Mouse (Mus musculus) MEL (cell line): ENCODE data around the gene Creb5.

Source experiments
- CHD2 ChIP-seq: IDR thresholded peaks from 2 replicates; pipeline ENCODE4 v1.6.1; 2011; ENCODE audit warnings: low read length, improper control_type of control experiment
- CTCF ChIP-seq, 3 experiments: IDR thresholded peaks in 2 of 3; conservative IDR thresholded peaks in 1 of 3; 2 replicates each; pipeline ENCODE4 v1.5.1; 2011 to 2012; ENCODE audit warnings: low read length in 3 of 3, low read depth in 2 of 3, mild to moderate bottlenecking in 2 of 3, improper control_type of control experiment in 1 of 3, inconsistent platforms in 1 of 3, mixed read lengths in 1 of 3, moderate library complexity in 1 of 3; ENCODE audit not compliant: control insufficient read depth in 1 of 3, insufficient read depth in 1 of 3, poor library complexity in 1 of 3, severe bottlenecking in 1 of 3
- EP300 ChIP-seq, 2 experiments: IDR thresholded peaks; 2 replicates each; pipeline ENCODE4 v1.6.1; 2011; ENCODE audit warnings: improper control_type of control experiment in 2 of 2, low read length in 2 of 2, low read depth in 1 of 2, mild to moderate bottlenecking in 1 of 2
- GATA1 ChIP-seq: IDR thresholded peaks from 2 replicates; pipeline ENCODE4 v1.6.1; 2011; ENCODE audit warnings: low read depth, low read length, improper control_type of control experiment
- HCFC1 ChIP-seq: IDR thresholded peaks from 2 replicates; pipeline ENCODE4 v1.6.1; 2012; ENCODE audit warnings: low read depth, mild to moderate bottlenecking, inconsistent platforms, low read length, improper control_type of control experiment, moderate library complexity
- MAZ ChIP-seq: IDR thresholded peaks from 2 replicates; pipeline ENCODE4 v1.6.1; 2012; ENCODE audit warnings: low read depth, mild to moderate bottlenecking, inconsistent platforms, low read length, improper control_type of control experiment
- MEF2A ChIP-seq: IDR thresholded peaks from 2 replicates; pipeline ENCODE4 v1.6.1; 2014; ENCODE audit warnings: low read depth, mild to moderate bottlenecking, inconsistent platforms, low read length, improper control_type of control experiment; ENCODE audit not compliant: poor library complexity, insufficient replicate concordance, severe bottlenecking; ENCODE audit errors: extremely low read depth
- POLR2A ChIP-seq, 2 experiments: IDR thresholded peaks; 2 replicates each; pipeline ENCODE4 v1.6.1; 2011 to 2012; ENCODE audit warnings: low read length in 2 of 2, mild to moderate bottlenecking in 2 of 2, control low read depth in 1 of 2, improper control_type of control experiment in 1 of 2, low read depth in 1 of 2, moderate library complexity in 1 of 2; ENCODE audit not compliant: control insufficient read depth in 1 of 2, insufficient read depth in 1 of 2, poor library complexity in 1 of 2
- RAD21 ChIP-seq: IDR thresholded peaks from 2 replicates; pipeline ENCODE4 v1.6.1; 2011; ENCODE audit warnings: mild to moderate bottlenecking, low read depth, low read length, improper control_type of control experiment
- TAL1 ChIP-seq: IDR thresholded peaks from 2 replicates; pipeline ENCODE4 v1.6.1; 2012; ENCODE audit warnings: mild to moderate bottlenecking, inconsistent platforms, low read length, moderate library complexity, mixed read lengths
- TBP ChIP-seq: IDR thresholded peaks from 2 replicates; pipeline ENCODE4 v1.8.0; 2011; ENCODE audit warnings: low read depth, low read length, improper control_type of control experiment
- ZNF384 ChIP-seq: IDR thresholded peaks from 2 replicates; pipeline ENCODE4 v1.6.1; 2012; ENCODE audit warnings: low read depth, mild to moderate bottlenecking, inconsistent platforms, low read length, improper control_type of control experiment

DNA sequence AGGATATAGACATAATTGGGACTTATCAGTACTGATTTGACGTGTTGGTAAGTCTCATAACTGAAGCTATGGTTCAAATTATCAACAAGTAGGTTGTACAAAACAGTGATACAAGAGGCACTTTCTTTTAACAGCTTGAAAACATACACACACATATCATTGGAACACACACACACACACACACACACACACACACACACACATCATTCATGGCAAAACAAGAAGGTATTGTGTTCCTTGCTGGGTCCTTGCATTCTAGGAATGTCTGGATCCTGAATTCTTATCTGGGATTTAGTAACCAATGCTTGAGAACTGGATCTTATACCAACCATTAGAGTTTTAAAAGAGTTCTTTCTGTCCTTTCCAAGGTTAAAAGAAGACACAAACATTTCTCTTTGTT is 446.5 kb downstream of the Creb5 start:
- TF ChIP-seq ZNF384 (no peak), CTCF (IDR thresholded peaks at IDR 0.05 in 2 of 3, conservative IDR thresholded peaks at IDR 0.05 in 1 of 3; ENCODE audit: control insufficient read depth in 1 of 3, insufficient read depth in 1 of 3, low read depth in 2 of 3, low read length in 3 of 3, poor library complexity in 1 of 3, severe bottlenecking in 1 of 3) (no peak), RAD21 (no peak), CHD2 (no peak), TAL1 (no peak), TBP (no peak), EP300 (IDR thresholded peaks at IDR 0.05; ENCODE audit: low read depth in 1 of 2, low read length in 2 of 2) (no peak), HCFC1 (no peak), GATA1 (no peak), POLR2A (IDR thresholded peaks at IDR 0.05; ENCODE audit: control insufficient read depth in 1 of 2, insufficient read depth in 1 of 2, low read depth in 1 of 2, low read length in 2 of 2, poor library complexity in 1 of 2) (no peak), MAZ (no peak), MEF2A (no peak)
